Mouse (Mus musculus) CH12.LX (cell line): ENCODE measurements around the gene Schip1. TPM values are rescaled to one million over a fixed set of nuclear protein-coding genes. Genes with fewer than 3 reads are reported as not detected.

Experiments
- DNase-seq: peaks from one replicate; pipeline ENCODE4 v3.0.0-alpha.2; 2013; ENCODE audit errors: extremely low read depth
- H3K27ac ChIP-seq: 2 replicates; pipeline ENCODE4 v1.5.1; 2012; ENCODE audit warnings: low read depth, mild to moderate bottlenecking, control low read depth, moderate library complexity; ENCODE audit not compliant: insufficient read depth
- H3K27me3 ChIP-seq: replicated peaks from 2 replicates; pipeline ENCODE3; 2012; ENCODE audit warnings: inconsistent platforms
- H3K36me3 ChIP-seq, 2 experiments: replicated peaks in 1 of 2; 2 replicates each; pipeline versions ENCODE3 to v1.6.1; 2012; ENCODE audit warnings: inconsistent platforms in 1 of 2, low read length in 1 of 2, mild to moderate bottlenecking in 1 of 2, mixed read lengths in 1 of 2, moderate library complexity in 1 of 2; ENCODE audit not compliant: control insufficient read depth in 1 of 2, insufficient read depth in 1 of 2
- H3K4me1 ChIP-seq, 2 experiments: 2 replicates each; pipeline ENCODE4 v1.6.1; 2012; ENCODE audit warnings: inconsistent platforms in 1 of 2, moderate library complexity in 1 of 2; ENCODE audit not compliant: insufficient read depth in 2 of 2, control insufficient read depth in 1 of 2
- H3K4me2 ChIP-seq: 2 replicates; pipeline ENCODE4 v1.6.1; 2012; ENCODE audit warnings: low read depth, mild to moderate bottlenecking, control low read depth; ENCODE audit not compliant: poor library complexity, insufficient read depth, severe bottlenecking
- H3K4me3 ChIP-seq, 3 experiments: fragments of 150-350 bp in 1 of 3; sonication (generic) in 1 of 3; replicated peaks in 1 of 3; 2 replicates each; pipeline versions ENCODE3 to v1.5.1; 2011 to 2012; ENCODE audit warnings: low read depth in 2 of 3, low read length in 2 of 3, mild to moderate bottlenecking in 2 of 3, moderate library complexity in 2 of 3, control low read depth in 1 of 3, improper control_type of control experiment in 1 of 3, inconsistent platforms in 1 of 3, mixed read lengths in 1 of 3; ENCODE audit not compliant: poor library complexity in 1 of 3
- H3K79me2 ChIP-seq: replicated peaks from 2 replicates; pipeline ENCODE4 v1.6.1; 2012; ENCODE audit warnings: mild to moderate bottlenecking, moderate library complexity; ENCODE audit not compliant: control insufficient read depth, poor library complexity, insufficient read depth, severe bottlenecking; ENCODE audit errors: extremely low read depth
- H3K9ac ChIP-seq: 2 replicates; pipeline ENCODE4 v1.6.1; 2012; ENCODE audit warnings: low read depth, mild to moderate bottlenecking, control low read depth, moderate library complexity; ENCODE audit not compliant: insufficient read depth
- H3K9me3 ChIP-seq: replicated peaks from 2 replicates; pipeline ENCODE3; 2012; ENCODE audit warnings: low read length, inconsistent platforms, mixed read lengths
- CHD2 ChIP-seq: IDR thresholded peaks from 2 replicates; pipeline ENCODE4 v1.6.1; 2011; ENCODE audit warnings: low read length, improper control_type of control experiment
- CTCF ChIP-seq, 2 experiments: IDR thresholded peaks in 1 of 2; conservative IDR thresholded peaks in 1 of 2; 2 replicates each; pipeline ENCODE4 v1.5.1; 2011 to 2012; ENCODE audit warnings: low read depth in 2 of 2, low read length in 2 of 2, improper control_type of control experiment in 1 of 2, inconsistent platforms in 1 of 2, mild to moderate bottlenecking in 1 of 2, moderate library complexity in 1 of 2
- E2F4 ChIP-seq: IDR thresholded peaks from 2 replicates; pipeline ENCODE4 v1.6.1; 2011; ENCODE audit warnings: low read depth, low read length, improper control_type of control experiment; ENCODE audit not compliant: insufficient replicate concordance
- JUND ChIP-seq: conservative IDR thresholded peaks from 2 replicates; pipeline ENCODE4 v1.6.1; 2011; ENCODE audit warnings: low read depth, low read length, improper control_type of control experiment
- KAT2A ChIP-seq: IDR thresholded peaks from 2 replicates; pipeline ENCODE4 v1.6.1; 2012; ENCODE audit warnings: low read length, improper control_type of control experiment, inconsistent platforms; ENCODE audit not compliant: insufficient replicate concordance
- MAFK ChIP-seq: IDR thresholded peaks from 2 replicates; pipeline ENCODE4 v1.6.1; 2011; ENCODE audit warnings: low read length, improper control_type of control experiment; ENCODE audit not compliant: insufficient replicate concordance
- MAX ChIP-seq: IDR thresholded peaks from 2 replicates; pipeline ENCODE4 v1.6.1; 2011; ENCODE audit warnings: low read length, improper control_type of control experiment
- MYC ChIP-seq: IDR thresholded peaks from 2 replicates; pipeline ENCODE4 v1.6.1; 2011; ENCODE audit warnings: low read depth, mild to moderate bottlenecking, improper control_type of control experiment, low read length
- RAD21 ChIP-seq: IDR thresholded peaks from 2 replicates; pipeline ENCODE4 v1.6.1; 2011; ENCODE audit warnings: low read depth, mild to moderate bottlenecking, low read length, improper control_type of control experiment, moderate library complexity
- SIN3A ChIP-seq: IDR thresholded peaks from 2 replicates; pipeline ENCODE4 v1.6.1; 2012; ENCODE audit warnings: low read length, improper control_type of control experiment, inconsistent platforms
- TBP ChIP-seq: conservative IDR thresholded peaks from 2 replicates; pipeline ENCODE4 v1.6.1; 2011; ENCODE audit warnings: low read depth, low read length, improper control_type of control experiment
- UBTF ChIP-seq: IDR thresholded peaks from 2 replicates; pipeline ENCODE4 v1.6.1; 2012; ENCODE audit warnings: low read depth, mild to moderate bottlenecking, inconsistent platforms, low read length, improper control_type of control experiment, moderate library complexity
- USF2 ChIP-seq: conservative IDR thresholded peaks from 2 replicates; pipeline ENCODE4 v1.6.1; 2011; ENCODE audit warnings: low read depth, low read length, improper control_type of control experiment
- ZNF384 ChIP-seq: IDR thresholded peaks from 2 replicates; pipeline ENCODE4 v1.6.1; 2012; ENCODE audit warnings: low read depth, low read length, improper control_type of control experiment, inconsistent platforms
- dilution Hi-C: fragments of 300-500 bp; cut with MboI; formaldehyde crosslinking; loops from 2 replicates; pipeline ENCODE4 v1.14.3; 2020; ENCODE audit warnings: low sequenced_read_pairs; ENCODE audit not compliant: extremely low pct_unique_long_range_greater_than_20kb, extremely low pct_ligation_motif_present
- in situ Hi-C: fragments of 300-500 bp; cut with MboI; formaldehyde crosslinking; loops from 3 replicates; pipeline ENCODE4 v1.14.3; 2019; ENCODE audit warnings: low sequenced_read_pairs, low pct_ligation_motif_present, low pct_unique_long_range_greater_than_20kb, mixed read lengths
- polyA plus RNA-seq: library from polyadenylated mRNA; unstranded; fragments of >175 nt; gene quantifications from 2 replicates; pipeline ENCODE4 v1.2.1, GENCODE M21; 2012; ENCODE audit warnings: low read depth; ENCODE audit not compliant: insufficient read length
- total RNA-seq, 2 experiments: library from RNA; depleted of rRNA; stranded (reverse); fragments of 300-350 nt in 1 of 2; fragments of >200 nt in 1 of 2; gene quantifications; 2 replicates each; pipeline ENCODE4 v1.2.3; 2012 to 2014

Schip1 gene
- total and polyA plus RNA-seq, 3 experiments: 0.25 to 0.36 TPM; not detected in 1

- in situ Hi-C loops: no loop called here
- H3K27ac ChIP-seq: no peak overlapping the region
- no peaks in the 10 kb centered on the region for H3K36me3 ChIP-seq
- H3K4me1 ChIP-seq: peaks cover 0 to 15% of the 10 kb centered on the region in 2 experiments; a peak in 2 of 4 replicates
- dilution Hi-C loops: no loop called here
- TF ChIP-seq CTCF (conservative IDR thresholded peaks at IDR 0.05 in 1 of 2, IDR thresholded peaks at IDR 0.05 in 1 of 2; ENCODE audit: low read depth in 2 of 2, low read length in 2 of 2) (peak in 1 of 2 experiments; percentile 52; a peak in 2 of 4 replicates), KAT2A (no peak), ZNF384 (no peak), MAFK (no peak), UBTF (no peak), RAD21 (peak; percentile 6), CHD2 (peak; percentile 40; the same call in 1 of the 2 replicates), JUND (no peak)
- no peaks in the 10 kb centered on the region for H3K27me3 ChIP-seq
- H3K4me3 ChIP-seq: no peak overlapping the region
- H3K79me2 ChIP-seq: no peaks in the 10 kb centered on the region
- H3K9ac ChIP-seq: no peak overlapping the region
- no peaks in the 10 kb centered on the region for H3K9me3 ChIP-seq
- peak; percentile 16 for DNase-seq
- peak overlapping the region; percentile 46; the same call in 1 of the 2 replicates for H3K4me2 ChIP-seq
Measured at GRCm38 (mm10) chr3:68562838-68563237, 498.2 kb downstream of the Schip1 start.

GRCm38 (mm10) chr3:68563922-68564321 is 499.3 kb downstream of the Schip1 start:
- H3K9me3 ChIP-seq: no peaks in the 10 kb centered on the region
- no peak overlapping the region for H3K4me3 ChIP-seq
- dilution Hi-C loops (no loop called here), in situ Hi-C loops (no loop called here)
- no peaks in the 10 kb centered on the region for H3K79me2 ChIP-seq
- H3K4me1 ChIP-seq: peaks cover 0 to 15% of the 10 kb centered on the region in 2 experiments; a peak in 2 of 4 replicates
- no peak for TF ChIP-seq MAFK
- TF ChIP-seq MAX: no peak
- TF ChIP-seq JUND: no peak
- no peak for TF ChIP-seq E2F4
- TF ChIP-seq MYC: no peak
- TF ChIP-seq SIN3A: no peak
- no peak for TF ChIP-seq TBP
- no peak for TF ChIP-seq USF2
- no peak overlapping the region for H3K27ac ChIP-seq
- no peaks in the 10 kb centered on the region for H3K36me3 ChIP-seq
- DNase-seq: no peak
- no peak overlapping the region for H3K9ac ChIP-seq
- H3K27me3 ChIP-seq: no peaks in the 10 kb centered on the region
- peak overlapping the region; percentile 46 for H3K4me2 ChIP-seq
